Mouse (Mus musculus) T-helper 1 cell (primary cell): ENCODE data around the gene Pde3a.
"Not testable (repeated sequence)": the region's sequence is repeated elsewhere in the genome, so short reads cannot be mapped to it uniquely, and the experiment has no call there.

Experiments used
- in situ Hi-C: fragments of 300-600 bp; cut with MboI, MseI; formaldehyde crosslinking; loops from one replicate; pipeline ENCODE4 v1.15.1; 2025; ENCODE audit warnings: high pct_unique_total_duplicates

Gene Pde3a

DNA sequence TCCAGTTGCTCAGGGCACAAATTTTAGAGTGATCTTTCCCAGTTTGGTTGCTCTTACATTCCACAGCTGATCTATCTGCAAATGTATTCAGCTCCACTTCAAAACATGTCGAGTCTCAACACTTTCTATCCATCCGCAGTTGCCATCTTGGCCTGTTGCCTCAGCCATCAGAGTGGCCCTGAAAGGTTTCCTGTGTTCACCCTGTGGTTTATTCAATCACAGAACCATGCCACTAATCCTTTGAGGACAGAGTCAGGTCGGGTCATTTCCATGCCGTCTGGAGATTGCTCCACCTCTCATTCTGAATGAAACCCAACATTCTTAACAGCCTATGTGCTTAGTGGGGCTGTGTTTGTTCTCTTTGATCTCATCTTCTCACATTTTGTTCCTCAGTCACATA lies 73.9 kb downstream of the Pde3a start:
- in situ Hi-C loops, result no loop called here

DNA sequence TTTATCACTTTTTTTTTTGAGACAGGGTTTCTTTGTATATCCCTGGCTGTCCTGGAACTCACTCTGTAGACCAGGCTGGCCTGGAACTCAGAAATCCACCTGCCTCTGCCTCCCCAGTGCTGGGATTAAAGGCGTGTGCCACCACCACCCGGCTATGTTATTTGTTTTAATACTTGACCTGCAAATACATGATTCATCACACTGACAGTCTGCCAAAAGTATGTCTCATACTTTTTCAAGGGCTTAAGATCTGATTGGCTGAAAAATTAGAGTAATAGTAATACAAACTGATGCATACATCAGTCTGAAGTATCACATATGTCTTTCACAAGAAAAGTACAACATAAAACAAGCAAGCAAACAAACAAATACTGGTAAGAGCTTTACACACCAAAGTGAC lies 78.1 kb downstream of the Pde3a start:
- in situ Hi-C loops, result not testable (repeated sequence)

DNA sequence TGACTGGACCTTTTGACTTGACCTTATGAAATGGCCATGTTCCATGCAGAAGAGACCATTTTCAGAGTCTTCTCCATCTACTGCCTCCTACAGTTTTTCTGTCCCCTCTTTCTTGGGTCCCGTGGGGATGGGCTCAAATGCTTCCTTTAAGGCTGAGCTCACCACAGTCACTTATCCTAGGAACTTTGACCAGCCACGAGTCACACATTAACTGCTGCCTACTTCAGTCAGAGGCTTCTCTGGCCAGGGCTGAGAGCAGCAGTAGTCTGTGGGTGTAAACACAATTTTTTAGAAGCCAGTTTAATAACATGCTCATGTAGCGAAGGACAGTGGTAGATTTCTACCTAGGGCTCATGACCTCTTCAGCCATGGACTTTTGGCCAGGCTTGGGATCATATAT lies 79.0 kb downstream of the Pde3a start:
- in situ Hi-C loops, result no loop called here

DNA sequence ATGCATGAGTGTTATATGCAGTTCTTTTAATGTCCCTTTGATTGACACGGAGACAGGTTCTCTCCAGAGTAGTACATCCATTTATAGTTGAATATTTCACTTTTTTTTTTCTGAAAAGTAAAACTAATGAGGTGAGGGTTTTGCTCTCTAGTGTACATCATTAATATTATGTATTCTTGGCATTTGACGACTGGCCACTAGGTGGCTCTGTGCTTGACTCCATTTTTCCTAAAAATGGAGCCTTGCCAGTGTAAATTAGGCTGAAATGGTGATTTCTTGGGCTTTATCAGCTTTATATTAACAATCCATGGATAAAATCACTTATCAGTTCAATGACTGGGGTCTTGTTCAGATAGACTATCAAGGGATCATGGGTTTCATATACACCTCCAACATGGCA lies 82.4 kb downstream of the Pde3a start:
- in situ Hi-C loops, result no loop called here

DNA sequence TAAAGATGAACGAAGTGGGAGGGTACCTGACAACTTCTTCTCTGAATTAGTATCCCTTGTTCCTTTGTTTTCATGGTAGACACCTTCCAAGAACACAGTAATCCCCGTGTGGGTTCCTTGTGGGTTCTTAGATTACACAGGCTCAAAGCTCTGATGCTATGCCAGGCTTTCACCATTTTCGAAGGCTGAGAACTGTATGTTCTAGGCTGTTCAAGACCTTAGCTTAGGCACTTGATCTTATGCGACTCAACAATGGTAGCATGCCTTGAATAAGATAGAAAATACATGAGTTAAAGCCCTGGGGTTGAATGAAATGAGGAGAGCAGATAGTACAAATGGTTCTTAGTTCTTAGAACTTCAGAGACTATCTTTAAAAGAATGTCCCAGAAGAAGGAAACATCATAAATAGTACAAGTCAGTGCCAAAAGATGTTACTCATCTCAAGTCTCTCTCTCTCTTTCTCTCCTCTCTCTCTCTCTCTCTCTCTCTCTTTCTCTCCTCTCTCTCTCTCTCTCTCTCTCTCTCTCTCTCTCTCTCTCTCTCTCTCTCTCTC lies 83.6 kb downstream of the Pde3a start:
- in situ Hi-C loops, result no loop called here

DNA sequence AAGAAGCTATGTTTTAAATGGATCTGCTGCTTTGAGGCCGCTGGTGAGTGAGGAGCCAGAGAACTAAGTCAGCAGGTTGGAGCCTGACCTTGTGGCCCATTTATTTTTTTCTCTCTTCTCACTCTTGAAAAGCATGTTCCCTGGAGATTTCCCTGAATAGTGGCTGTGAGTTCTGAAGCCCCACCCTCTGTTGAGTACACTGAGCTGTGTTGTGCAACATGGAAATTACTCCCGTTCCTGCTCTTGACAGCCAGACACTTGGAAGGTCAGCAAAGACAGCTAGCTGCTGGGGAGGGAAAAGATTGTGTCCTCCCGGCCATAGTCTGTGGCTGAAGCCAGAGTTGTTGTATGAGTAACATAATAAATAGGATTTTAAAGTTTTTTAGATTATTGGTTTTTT lies 84.2 kb downstream of the Pde3a start:
- in situ Hi-C loops, result no loop called here

DNA sequence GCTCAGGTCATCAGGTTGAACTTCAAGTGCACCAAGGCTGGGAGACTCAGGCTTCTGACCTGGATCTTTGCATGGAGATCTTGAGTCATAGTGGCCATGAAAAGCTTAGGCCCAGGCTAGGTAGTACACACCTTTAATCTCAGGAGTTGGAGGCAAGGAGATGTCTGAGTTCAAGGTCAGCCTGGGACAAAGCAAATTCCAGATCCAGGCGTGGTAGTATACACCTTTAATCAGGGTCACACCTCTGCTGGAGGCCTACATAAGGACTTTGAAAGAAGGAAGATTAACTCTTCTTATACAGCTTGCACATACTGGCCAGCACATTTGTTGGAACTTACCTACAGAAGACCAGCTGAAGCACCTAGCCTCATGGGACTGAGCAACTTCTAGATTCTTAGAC lies 86.8 kb downstream of the Pde3a start:
- in situ Hi-C loops, result no loop called here

DNA sequence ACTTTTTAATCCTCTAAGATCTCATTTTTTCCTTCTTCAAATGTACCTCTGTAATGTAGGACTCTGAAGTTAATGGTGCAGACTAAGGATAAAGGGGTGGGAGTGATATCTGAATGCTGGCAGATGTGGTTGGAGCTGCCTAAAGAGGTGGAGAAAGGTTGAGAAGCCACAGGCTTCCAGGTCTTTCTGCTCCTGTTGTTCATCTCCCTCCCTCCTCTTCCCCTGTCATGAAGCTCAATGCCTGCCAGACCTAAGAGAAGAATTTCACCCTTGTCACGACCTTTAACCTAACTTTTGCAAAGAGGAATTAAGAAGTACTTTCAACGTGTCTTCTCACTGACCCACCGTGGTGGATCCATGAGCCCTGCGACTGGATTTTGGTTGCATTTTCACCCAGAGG lies 87.4 kb downstream of the Pde3a start:
- in situ Hi-C loops, result no loop called here

DNA sequence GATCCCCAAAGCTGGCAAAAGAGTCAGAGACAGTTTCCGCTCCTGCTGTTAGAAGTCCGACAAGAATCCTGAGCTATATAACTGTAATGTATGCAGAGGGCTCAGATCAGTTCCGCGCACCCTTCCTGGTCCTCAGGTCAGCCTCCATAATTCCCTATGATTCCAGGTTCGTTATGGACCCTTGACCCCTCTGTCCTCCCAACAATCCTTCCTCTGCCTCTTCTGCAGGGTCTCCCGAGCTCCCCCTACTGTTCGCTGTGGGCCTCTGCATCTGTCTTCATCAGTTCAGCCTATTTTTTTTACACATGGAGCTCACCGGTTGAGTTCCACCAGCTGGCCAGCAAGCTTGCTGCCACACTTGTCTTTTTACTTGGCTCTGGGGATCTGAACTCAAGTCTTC lies 88.6 kb downstream of the Pde3a start:
- in situ Hi-C loops, result no loop called here

DNA sequence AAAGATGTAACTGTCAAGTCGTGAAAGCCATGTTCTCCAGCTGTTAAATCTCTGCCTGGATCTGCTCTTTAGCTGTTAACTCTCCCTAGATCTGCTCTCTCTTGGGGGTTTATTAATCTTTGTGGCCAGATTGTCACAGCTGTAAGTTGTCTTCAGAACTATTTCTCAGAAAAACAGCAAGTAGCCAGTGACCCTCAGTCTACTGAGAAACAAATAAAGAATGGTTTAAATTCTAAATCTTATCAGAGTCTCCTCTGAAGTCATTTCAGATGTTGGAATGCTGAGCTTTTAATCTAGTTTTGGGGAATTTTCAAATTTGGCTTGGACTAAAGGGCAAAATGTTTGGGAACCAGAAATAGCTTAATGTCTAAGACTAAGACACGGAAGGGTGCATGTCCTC lies 92.3 kb downstream of the Pde3a start:
- in situ Hi-C loops, result no loop called here

DNA sequence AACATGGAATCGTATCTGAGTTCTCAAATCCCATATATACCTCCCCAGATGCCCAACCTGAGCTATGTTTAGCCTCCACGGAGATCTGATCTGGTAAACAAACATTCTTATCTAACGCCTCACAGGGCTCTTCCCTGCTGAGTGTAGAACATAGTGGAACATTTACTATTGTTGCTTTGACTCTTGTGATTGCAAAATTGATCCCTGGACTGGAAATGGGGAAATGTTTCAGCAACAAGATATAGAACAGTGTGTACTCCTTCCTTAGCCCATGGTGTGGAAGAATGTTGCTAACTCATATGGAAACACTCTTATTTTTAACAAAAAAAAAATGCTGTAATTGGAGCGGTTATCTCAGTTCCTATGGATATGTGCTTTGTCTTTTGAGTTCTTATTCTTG lies 98.8 kb downstream of the Pde3a start:
- in situ Hi-C loops, result no loop called here

DNA sequence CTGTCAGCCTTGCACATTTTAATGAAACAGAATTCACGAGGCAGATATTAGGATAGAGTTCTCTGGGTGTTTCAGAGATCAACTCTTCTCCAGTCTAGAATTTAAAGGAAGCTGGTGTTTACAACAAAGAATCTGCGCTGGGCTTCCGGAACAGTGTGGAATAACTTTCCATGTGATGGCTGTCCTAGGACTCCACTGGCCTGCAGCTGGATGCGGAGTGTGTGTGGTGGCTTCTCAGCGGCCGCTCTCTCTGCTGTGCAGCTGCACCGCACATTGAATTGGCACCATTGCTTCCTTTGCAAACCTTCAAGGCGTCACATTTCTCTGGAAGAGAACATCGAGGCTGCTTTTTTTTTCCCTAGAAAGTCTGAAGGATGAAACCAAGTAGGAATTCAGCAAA lies 99.5 kb downstream of the Pde3a start:
- in situ Hi-C loops, result no loop called here

DNA sequence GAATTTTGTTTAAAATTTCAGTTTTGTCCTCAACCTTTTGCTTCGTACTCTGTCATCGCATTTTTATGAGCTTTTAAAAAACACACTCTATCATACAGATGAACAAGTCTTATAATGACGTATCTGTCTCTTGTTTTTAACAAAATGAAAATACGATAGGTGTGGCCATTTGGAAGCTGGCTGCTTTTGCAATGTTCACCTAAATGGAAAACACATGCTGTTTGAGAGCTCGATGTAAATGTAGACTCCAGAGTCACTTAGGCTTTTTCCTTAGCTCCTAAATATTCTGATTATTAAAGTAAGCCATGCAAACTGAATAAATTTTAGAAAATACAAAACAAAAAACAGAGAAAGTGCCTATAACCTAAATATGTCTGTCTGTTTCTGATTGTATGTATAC lies 101.2 kb downstream of the Pde3a start:
- in situ Hi-C loops, result no loop called here

DNA sequence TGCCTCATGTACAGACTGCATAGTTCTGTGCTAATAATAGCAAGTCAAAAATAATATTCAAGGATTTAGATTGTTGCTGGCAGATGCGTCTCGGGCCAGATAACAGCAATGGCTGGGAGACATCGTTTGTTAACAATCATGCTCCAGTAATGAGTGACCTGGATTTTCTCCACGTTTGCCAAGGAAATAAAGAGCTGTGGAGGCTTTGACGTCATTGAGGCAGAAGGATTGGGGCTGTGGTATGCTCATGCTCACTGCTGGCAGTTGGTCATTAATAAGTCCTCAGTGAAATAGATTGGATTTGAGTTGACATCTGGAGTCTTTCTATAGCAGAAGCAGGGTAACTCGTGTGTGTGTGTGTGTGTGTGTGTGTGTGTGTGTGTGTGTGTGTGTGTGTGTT lies 103.2 kb downstream of the Pde3a start:
- in situ Hi-C loops, result no loop called here

DNA sequence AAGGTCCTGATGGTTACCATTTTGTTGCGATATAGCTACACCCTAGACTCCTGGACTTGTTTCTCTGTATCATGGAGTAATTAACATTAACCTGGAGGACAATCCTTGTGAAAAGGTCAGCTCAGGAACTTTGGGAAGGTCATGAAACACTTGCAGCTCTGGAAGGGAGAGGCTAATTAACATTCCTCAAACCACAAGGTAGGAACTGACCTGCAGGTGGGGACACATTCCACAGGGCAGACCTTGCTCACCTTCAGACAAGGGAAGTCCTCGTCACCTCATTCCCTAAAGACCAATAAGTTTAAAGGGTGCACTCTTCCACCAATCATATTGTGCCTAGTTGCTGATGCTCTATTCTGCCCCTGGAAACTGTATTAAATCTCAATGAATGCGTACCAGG lies 114.6 kb downstream of the Pde3a start:
- in situ Hi-C loops, result no loop called here

DNA sequence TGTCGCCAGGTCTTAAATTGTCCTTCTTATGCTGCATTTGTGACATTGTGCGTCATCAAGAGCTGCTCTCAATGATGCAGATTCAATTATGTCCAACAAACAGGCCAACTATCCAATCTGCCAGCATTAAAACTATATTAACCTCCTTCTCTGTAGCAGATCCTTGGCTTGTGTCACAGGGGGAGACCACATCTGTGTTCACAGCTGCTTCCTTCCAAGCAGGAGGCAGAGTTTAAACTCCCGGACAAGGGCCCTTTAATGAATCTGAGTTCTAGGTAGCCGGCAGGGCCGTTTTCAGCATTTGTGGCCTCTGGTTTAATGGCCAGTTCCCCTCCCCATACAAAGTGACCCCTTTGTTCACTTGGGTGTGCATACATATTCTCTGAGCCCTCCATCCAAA lies 118.0 kb downstream of the Pde3a start:
- in situ Hi-C loops, result no loop called here

DNA sequence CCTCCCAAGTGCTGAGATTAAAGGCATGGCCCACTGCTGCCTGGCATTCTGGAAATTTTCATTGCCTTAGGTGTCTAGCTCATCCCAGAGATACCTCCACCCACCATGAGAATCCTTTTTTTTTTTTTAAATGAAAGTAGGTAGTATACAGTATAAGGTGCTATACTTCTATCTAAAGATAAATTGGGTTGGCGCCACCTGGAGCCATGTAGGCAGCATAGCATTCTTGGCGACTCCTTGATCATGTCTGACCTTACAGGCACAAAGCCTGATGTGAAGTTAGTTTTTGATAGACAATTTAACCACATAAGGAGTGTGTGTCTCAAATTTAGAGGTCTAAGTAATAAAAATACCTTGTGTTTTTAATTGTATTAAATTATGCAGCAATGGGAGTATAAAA lies 123.6 kb downstream of the Pde3a start:
- in situ Hi-C loops, result no loop called here

DNA sequence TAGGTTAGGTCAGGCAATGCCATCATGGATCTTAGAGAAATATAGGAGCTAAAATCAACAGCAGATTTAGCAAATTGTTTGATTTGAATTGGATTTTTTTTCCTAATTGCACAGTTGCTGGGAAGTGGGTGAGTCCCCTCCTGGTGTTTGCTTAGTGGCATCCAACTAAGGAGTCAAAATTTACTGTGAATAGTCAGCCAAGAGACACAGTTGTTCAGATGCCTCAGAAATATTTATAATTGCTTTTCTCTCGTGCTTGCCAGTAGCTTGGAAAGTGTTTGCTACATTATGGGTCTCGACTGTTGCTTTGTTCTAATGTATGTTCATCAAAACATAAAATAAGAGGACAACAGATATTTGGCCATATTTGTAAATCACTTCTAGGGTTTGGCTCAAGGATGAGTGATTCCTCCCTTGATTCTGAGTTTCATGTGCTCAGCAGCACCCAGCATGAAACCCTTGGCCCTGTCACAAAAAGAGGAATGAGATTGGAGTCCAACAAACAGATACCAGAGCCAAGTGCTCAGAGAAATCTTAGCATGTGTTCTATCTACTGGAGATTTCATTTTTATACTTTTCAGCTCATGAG lies 125.5 kb downstream of the Pde3a start:
- in situ Hi-C loops, result no loop called here

DNA sequence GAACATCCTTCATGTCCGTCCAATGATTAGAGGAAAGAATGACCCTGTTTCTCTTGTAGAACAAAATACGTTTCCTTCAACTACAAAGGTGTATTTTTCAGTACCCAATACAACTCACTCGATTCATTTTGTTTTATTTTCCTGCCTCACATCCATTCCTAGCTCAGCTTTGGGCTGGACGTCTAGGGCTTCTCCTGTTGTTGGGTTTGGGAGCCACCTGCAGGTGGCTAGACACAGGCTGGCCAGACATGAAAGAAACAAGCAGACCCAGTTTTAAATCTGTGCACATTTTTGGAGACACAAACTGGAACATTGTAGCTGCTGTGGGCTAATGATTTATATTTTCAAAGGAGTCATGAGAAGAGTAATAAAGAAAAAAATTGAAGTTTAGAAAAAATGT lies 126.1 kb downstream of the Pde3a start:
- in situ Hi-C loops, result no loop called here

DNA sequence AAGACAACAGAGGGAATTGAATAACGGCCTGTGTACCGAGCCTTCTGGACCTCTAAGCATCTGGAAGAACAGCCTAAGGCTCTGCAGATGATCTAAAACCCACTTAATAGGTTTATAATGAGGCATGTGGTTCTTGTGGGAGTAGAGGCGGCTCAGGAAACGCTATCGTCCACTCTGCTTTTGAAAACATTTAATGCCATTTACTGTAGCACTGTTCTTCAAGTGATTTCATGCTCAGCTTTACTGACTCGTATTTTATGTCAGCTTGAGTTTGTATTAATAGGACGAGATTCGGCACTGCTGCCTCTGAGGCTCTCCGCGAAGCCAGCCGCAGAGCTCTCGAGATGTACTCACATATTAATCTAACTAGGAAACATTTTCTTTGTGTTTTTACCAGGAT lies 131.9 kb downstream of the Pde3a start:
- in situ Hi-C loops, result no loop called here

DNA sequence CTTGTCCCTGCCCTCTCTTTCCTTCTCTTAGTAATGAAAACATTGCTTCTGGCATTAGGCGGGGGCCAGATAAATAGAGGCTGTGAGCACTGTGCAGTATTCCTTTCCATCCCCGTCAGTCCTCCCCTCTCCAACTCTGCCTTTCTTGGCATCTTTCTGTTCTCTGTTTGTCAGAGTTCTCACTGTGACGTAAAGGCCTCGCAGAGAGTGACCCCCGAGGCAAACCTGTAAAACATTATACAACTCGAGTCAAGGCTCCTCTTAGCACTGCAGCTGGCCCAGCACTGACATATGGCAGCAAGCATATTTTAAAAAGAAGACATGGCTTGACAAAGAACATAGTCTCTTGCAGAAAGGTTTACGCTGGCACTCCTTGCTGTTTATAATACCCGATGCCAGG lies 132.4 kb downstream of the Pde3a start:
- in situ Hi-C loops, result no loop called here

DNA sequence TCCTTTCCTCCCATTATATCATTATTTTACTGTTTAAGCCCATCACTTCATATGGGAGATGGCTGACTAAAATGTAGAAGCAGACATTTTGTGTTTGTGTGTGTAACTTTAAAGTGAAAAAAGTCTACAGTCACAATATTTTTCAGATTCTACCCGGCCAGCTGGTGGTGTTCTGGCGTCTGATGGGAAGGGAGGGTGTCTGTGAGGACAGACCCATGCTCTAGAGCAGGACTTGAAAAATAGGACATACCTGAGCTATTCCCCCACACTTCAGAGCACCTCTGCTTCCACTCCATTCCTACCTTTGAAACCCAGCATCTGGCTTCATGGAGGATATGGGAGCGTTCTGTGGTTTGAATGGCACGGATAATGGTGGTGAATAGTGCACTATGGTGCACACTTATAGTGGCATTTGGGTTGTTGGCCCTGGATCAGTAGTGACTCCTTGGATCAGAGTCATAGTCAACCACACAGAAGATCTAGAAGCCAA lies 132.9 kb downstream of the Pde3a start:
- in situ Hi-C loops, result no loop called here

DNA sequence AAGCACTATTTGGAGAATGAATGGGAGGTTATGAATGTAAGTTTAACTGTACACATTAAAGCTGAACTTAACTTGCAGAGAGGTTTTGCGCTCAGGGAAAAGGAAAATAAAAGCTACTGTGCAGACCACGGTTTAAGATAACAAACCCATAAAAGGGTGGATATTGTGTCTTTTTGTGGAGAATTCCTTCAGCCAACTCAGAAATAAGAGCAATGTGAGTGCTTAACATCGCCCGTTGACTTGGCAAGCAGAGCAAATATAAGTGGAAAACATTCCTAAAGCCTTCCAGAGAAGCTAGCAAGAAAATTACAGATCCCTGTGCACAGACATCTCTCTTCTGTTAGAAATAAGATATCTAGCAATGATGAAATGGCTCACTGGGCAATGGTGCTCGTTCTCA lies 139.0 kb downstream of the Pde3a start:
- in situ Hi-C loops, result no loop called here

DNA sequence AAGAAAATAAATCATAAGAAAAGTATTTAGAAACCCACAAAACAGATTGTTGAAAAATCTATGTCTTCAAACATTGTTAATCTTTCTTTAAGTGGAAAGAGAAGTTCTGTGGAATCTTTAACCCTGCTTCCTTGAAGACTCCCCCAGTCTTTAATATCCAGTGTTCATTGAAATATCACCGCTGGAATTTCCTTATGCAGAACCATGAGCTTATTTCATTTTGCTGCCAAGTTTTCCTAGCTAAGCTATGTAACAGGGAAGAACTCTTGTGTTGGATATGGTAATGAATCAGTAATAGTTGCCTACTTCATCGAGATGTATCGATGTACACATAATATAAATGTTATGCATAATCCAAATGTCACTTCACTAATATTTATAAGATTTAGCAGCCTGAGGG lies 146.9 kb downstream of the Pde3a start:
- in situ Hi-C loops, result no loop called here
